Mouse (Mus musculus) CH12.LX (cell line): ENCODE measurements around the gene Kalrn. TPM values are rescaled to one million over a fixed set of nuclear protein-coding genes. Genes with fewer than 3 reads are reported as not detected.

Experiments used
- DNase-seq: peaks from one replicate; pipeline ENCODE4 v3.0.0-alpha.2; 2013; ENCODE audit errors: extremely low read depth
- H3K27ac ChIP-seq: 2 replicates; pipeline ENCODE4 v1.5.1; 2012; ENCODE audit warnings: low read depth, mild to moderate bottlenecking, control low read depth, moderate library complexity; ENCODE audit not compliant: insufficient read depth
- H3K27me3 ChIP-seq: replicated peaks from 2 replicates; pipeline ENCODE3; 2012; ENCODE audit warnings: inconsistent platforms
- H3K36me3 ChIP-seq, 2 experiments: replicated peaks in 1 of 2; 2 replicates each; pipeline versions ENCODE3 to v1.6.1; 2012; ENCODE audit warnings: inconsistent platforms in 1 of 2, low read length in 1 of 2, mild to moderate bottlenecking in 1 of 2, mixed read lengths in 1 of 2, moderate library complexity in 1 of 2; ENCODE audit not compliant: control insufficient read depth in 1 of 2, insufficient read depth in 1 of 2
- H3K4me1 ChIP-seq, 2 experiments: 2 replicates each; pipeline ENCODE4 v1.6.1; 2012; ENCODE audit warnings: inconsistent platforms in 1 of 2, moderate library complexity in 1 of 2; ENCODE audit not compliant: insufficient read depth in 2 of 2, control insufficient read depth in 1 of 2
- H3K4me2 ChIP-seq: 2 replicates; pipeline ENCODE4 v1.6.1; 2012; ENCODE audit warnings: low read depth, mild to moderate bottlenecking, control low read depth; ENCODE audit not compliant: poor library complexity, insufficient read depth, severe bottlenecking
- H3K4me3 ChIP-seq, 3 experiments: fragments of 150-350 bp in 1 of 3; sonication (generic) in 1 of 3; replicated peaks in 1 of 3; 2 replicates each; pipeline versions ENCODE3 to v1.5.1; 2011 to 2012; ENCODE audit warnings: low read depth in 2 of 3, low read length in 2 of 3, mild to moderate bottlenecking in 2 of 3, moderate library complexity in 2 of 3, control low read depth in 1 of 3, improper control_type of control experiment in 1 of 3, inconsistent platforms in 1 of 3, mixed read lengths in 1 of 3; ENCODE audit not compliant: poor library complexity in 1 of 3
- H3K79me2 ChIP-seq: replicated peaks from 2 replicates; pipeline ENCODE4 v1.6.1; 2012; ENCODE audit warnings: mild to moderate bottlenecking, moderate library complexity; ENCODE audit not compliant: control insufficient read depth, poor library complexity, insufficient read depth, severe bottlenecking; ENCODE audit errors: extremely low read depth
- H3K9ac ChIP-seq: 2 replicates; pipeline ENCODE4 v1.6.1; 2012; ENCODE audit warnings: low read depth, mild to moderate bottlenecking, control low read depth, moderate library complexity; ENCODE audit not compliant: insufficient read depth
- H3K9me3 ChIP-seq: replicated peaks from 2 replicates; pipeline ENCODE3; 2012; ENCODE audit warnings: low read length, inconsistent platforms, mixed read lengths
- BHLHE40 ChIP-seq: IDR thresholded peaks from 2 replicates; pipeline ENCODE4 v1.6.1; 2011; ENCODE audit warnings: mild to moderate bottlenecking, low read depth, low read length, improper control_type of control experiment
- CHD2 ChIP-seq: IDR thresholded peaks from 2 replicates; pipeline ENCODE4 v1.6.1; 2011; ENCODE audit warnings: low read length, improper control_type of control experiment
- CTCF ChIP-seq, 2 experiments: IDR thresholded peaks in 1 of 2; conservative IDR thresholded peaks in 1 of 2; 2 replicates each; pipeline ENCODE4 v1.5.1; 2011 to 2012; ENCODE audit warnings: low read depth in 2 of 2, low read length in 2 of 2, improper control_type of control experiment in 1 of 2, inconsistent platforms in 1 of 2, mild to moderate bottlenecking in 1 of 2, moderate library complexity in 1 of 2
- ELF1 ChIP-seq: IDR thresholded peaks from 2 replicates; pipeline ENCODE4 v1.6.1; 2014; ENCODE audit warnings: low read depth, mild to moderate bottlenecking, inconsistent platforms, low read length, improper control_type of control experiment
- ETS1 ChIP-seq: conservative IDR thresholded peaks from 2 replicates; pipeline ENCODE4 v1.6.1; 2012; ENCODE audit warnings: low read depth, mild to moderate bottlenecking, inconsistent platforms, low read length, improper control_type of control experiment, moderate library complexity
- HCFC1 ChIP-seq: IDR thresholded peaks from 2 replicates; pipeline ENCODE4 v1.6.1; 2012; ENCODE audit warnings: low read depth, mild to moderate bottlenecking, inconsistent platforms, low read length, improper control_type of control experiment
- JUND ChIP-seq: conservative IDR thresholded peaks from 2 replicates; pipeline ENCODE4 v1.6.1; 2011; ENCODE audit warnings: low read depth, low read length, improper control_type of control experiment
- MAFK ChIP-seq: IDR thresholded peaks from 2 replicates; pipeline ENCODE4 v1.6.1; 2011; ENCODE audit warnings: low read length, improper control_type of control experiment; ENCODE audit not compliant: insufficient replicate concordance
- MAX ChIP-seq: IDR thresholded peaks from 2 replicates; pipeline ENCODE4 v1.6.1; 2011; ENCODE audit warnings: low read length, improper control_type of control experiment
- MXI1 ChIP-seq: IDR thresholded peaks from 2 replicates; pipeline ENCODE4 v1.6.1; 2011; ENCODE audit warnings: mild to moderate bottlenecking, low read depth, low read length, improper control_type of control experiment
- MYC ChIP-seq: IDR thresholded peaks from 2 replicates; pipeline ENCODE4 v1.6.1; 2011; ENCODE audit warnings: low read depth, mild to moderate bottlenecking, improper control_type of control experiment, low read length
- NELFE ChIP-seq: IDR thresholded peaks from 2 replicates; pipeline ENCODE4 v1.6.1; 2011; ENCODE audit warnings: low read depth, low read length, improper control_type of control experiment
- POLR2A ChIP-seq: IDR thresholded peaks from 2 replicates; pipeline ENCODE4 v1.6.1; 2011; ENCODE audit warnings: low read depth, mild to moderate bottlenecking, improper control_type of control experiment, low read length
- POLR2AphosphoS2 ChIP-seq: IDR thresholded peaks from 2 replicates; pipeline ENCODE4 v1.6.1; 2011; ENCODE audit warnings: low read depth, low read length, improper control_type of control experiment
- SMC3 ChIP-seq: IDR thresholded peaks from 2 replicates; pipeline ENCODE4 v1.6.1; 2011; ENCODE audit warnings: low read depth, low read length, improper control_type of control experiment
- TCF12 ChIP-seq: IDR thresholded peaks from 2 replicates; pipeline ENCODE4 v1.6.1; 2014; ENCODE audit warnings: low read depth, mild to moderate bottlenecking, inconsistent platforms, low read length, improper control_type of control experiment
- ZMIZ1 ChIP-seq: IDR thresholded peaks from 2 replicates; pipeline ENCODE4 v1.6.1; 2012; ENCODE audit warnings: low read depth, mild to moderate bottlenecking, inconsistent platforms, low read length, improper control_type of control experiment
- ZNF384 ChIP-seq: IDR thresholded peaks from 2 replicates; pipeline ENCODE4 v1.6.1; 2012; ENCODE audit warnings: low read depth, low read length, improper control_type of control experiment, inconsistent platforms
- dilution Hi-C: fragments of 300-500 bp; cut with MboI; formaldehyde crosslinking; loops from 2 replicates; pipeline ENCODE4 v1.14.3; 2020; ENCODE audit warnings: low sequenced_read_pairs; ENCODE audit not compliant: extremely low pct_unique_long_range_greater_than_20kb, extremely low pct_ligation_motif_present
- in situ Hi-C: fragments of 300-500 bp; cut with MboI; formaldehyde crosslinking; loops from 3 replicates; pipeline ENCODE4 v1.14.3; 2019; ENCODE audit warnings: low sequenced_read_pairs, low pct_ligation_motif_present, low pct_unique_long_range_greater_than_20kb, mixed read lengths
- polyA plus RNA-seq: library from polyadenylated mRNA; unstranded; fragments of >175 nt; gene quantifications from 2 replicates; pipeline ENCODE4 v1.2.1, GENCODE M21; 2012; ENCODE audit warnings: low read depth; ENCODE audit not compliant: insufficient read length
- total RNA-seq, 2 experiments: library from RNA; depleted of rRNA; stranded (reverse); fragments of 300-350 nt in 1 of 2; fragments of >200 nt in 1 of 2; gene quantifications; 2 replicates each; pipeline ENCODE4 v1.2.3; 2012 to 2014

The Kalrn gene
- total and polyA plus RNA-seq, 3 experiments: 0.08 to 0.09 TPM; not detected in 1

DNA sequence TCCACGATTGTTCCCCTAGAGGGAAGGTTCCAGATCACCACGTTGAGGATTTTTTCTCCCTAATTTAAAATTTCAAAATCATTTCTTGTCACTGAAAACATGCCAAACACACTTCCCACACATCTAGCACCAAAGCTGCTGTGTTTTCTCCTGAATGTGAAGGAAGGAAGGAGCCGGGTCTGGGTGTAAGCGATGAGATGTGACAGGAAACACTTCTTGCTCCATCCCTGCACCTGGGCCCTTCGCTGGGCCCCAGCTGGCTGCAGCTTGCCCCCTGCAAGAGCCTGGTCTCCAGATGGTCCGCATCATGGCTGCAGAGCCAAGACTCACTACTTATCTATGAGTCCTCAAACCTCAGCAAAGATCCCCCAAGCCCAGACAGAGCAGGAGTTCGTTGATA lies 158.8 kb downstream of the Kalrn start:
- Histone ChIP-seq H3K4me3 (no peak overlapping the region), H3K4me2 (no peak overlapping the region), H3K79me2 (no peaks in the 10 kb centered on the region), H3K9ac (no peak overlapping the region), H3K36me3 (no peaks in the 10 kb centered on the region), H3K9me3 (peaks cover 5% of the 10 kb centered on the region), H3K27me3 (peaks cover 97% of the 10 kb centered on the region), H3K4me1 (no peaks in the 10 kb centered on the region), H3K27ac (no peak overlapping the region)
- in situ Hi-C loops: no loop called here
- DNase-seq: no peak
- no peak for TF ChIP-seq MAFK
- dilution Hi-C loops: no loop called here

GRCm38 (mm10) chr16:34413868-34414333 lies 159.4 kb downstream of the Kalrn start:
- dilution Hi-C loops (no loop called here), in situ Hi-C loops (no loop called here)
- TF ChIP-seq ELF1 (no peak), JUND (no peak), POLR2AphosphoS2 (no peak), TCF12 (no peak), ZNF384 (no peak), ZMIZ1 (no peak), BHLHE40 (no peak), NELFE (no peak), POLR2A (no peak), MYC (no peak), MAX (no peak), CHD2 (no peak), ETS1 (no peak), HCFC1 (no peak), MXI1 (no peak)
- no peaks in the 10 kb centered on the region for H3K4me1 ChIP-seq
- no peak overlapping the region for H3K4me3 ChIP-seq
- H3K79me2 ChIP-seq: no peaks in the 10 kb centered on the region
- no peak overlapping the region for H3K27ac ChIP-seq
- H3K27me3 ChIP-seq: peaks cover 97% of the 10 kb centered on the region
- H3K9ac ChIP-seq: no peak overlapping the region
- no peak for DNase-seq
- H3K9me3 ChIP-seq: peaks cover 5% of the 10 kb centered on the region
- no peaks in the 10 kb centered on the region for H3K36me3 ChIP-seq
- no peak overlapping the region for H3K4me2 ChIP-seq

DNA sequence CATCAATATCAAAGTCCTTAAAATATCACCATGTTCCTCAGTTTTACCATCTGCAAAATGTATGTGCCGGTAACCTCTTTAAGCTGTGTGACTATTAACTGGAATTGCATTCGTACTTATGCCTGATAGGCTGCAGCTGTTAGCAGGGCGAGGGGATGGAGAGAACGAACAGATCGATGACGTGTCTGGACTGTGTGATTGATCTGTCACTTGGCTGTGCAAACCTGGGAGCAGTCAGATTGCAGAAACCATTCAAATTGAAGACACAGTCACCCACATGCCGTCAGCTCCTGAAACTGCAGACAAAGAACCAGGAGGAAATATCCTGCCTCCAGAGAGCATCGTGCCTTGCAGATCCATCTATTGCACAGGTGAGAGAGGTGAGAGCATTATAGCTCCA lies 166.3 kb downstream of the Kalrn start:
- H3K27ac ChIP-seq: no peak overlapping the region
- H3K4me3 ChIP-seq: no peak overlapping the region
- no peaks in the 10 kb centered on the region for H3K79me2 ChIP-seq
- H3K9ac ChIP-seq: no peak overlapping the region
- no peaks in the 10 kb centered on the region for H3K9me3 ChIP-seq
- dilution Hi-C loops: no loop called here
- H3K4me1 ChIP-seq: no peaks in the 10 kb centered on the region
- H3K4me2 ChIP-seq: no peak overlapping the region
- TF ChIP-seq ELF1 (no peak), SMC3 (no peak), POLR2A (no peak), CTCF (conservative IDR thresholded peaks at IDR 0.05 in 1 of 2, IDR thresholded peaks at IDR 0.05 in 1 of 2; ENCODE audit: low read depth in 2 of 2, low read length in 2 of 2) (no peak)
- in situ Hi-C loops: no loop called here
- H3K27me3 ChIP-seq: peaks cover 93% of the 10 kb centered on the region
- DNase-seq: no peak
- H3K36me3 ChIP-seq: no peaks in the 10 kb centered on the region
